Mouse (Mus musculus) adrenal gland, adult 18-20 months (tissue): ENCODE measurements around the gene Tbce. TPM values are rescaled to one million over a fixed set of nuclear protein-coding genes. Genes with fewer than 3 reads are reported as not detected.
A peak's percentile ranks its signal among the peaks of the same experiment; 100 is the strongest.

Source experiments
- DNase-seq, 2 experiments: peaks; one replicate each; pipeline ENCODE4 v3.0.0; 2021 to 2022; ENCODE audit warnings: low spot score in 2 of 2
- long read RNA-seq, 2 experiments: library from polyadenylated mRNA; stranded (forward); transcript quantifications; one replicate each; pipeline ENCODE4 v2.0.0; 2021
- total RNA-seq, 2 experiments: library from RNA; stranded (reverse); gene quantifications; 1 replicate in 1 of 2; 2 replicates in 1 of 2; pipeline ENCODE4 v1.2.3; 2021

Tbce gene
- total RNA-seq, result 10 to 100 TPM; 38.3 to 41.4 TPM
- long read RNA-seq, experiment 1, transcript Tbce-201 (17 exons, 1,844 nt), result major isoform, 8 of 19 reads
- long read RNA-seq, experiment 1, partial matches to known transcripts, result 1 of 19 reads
- long read RNA-seq, experiment 1, other reads (novel, unspliced or antisense), result 6 of 19 reads
- long read RNA-seq, experiment 2, transcript Tbce-201 (17 exons, 1,844 nt), result major isoform, 19 of 35 reads
- long read RNA-seq, experiment 2, partial matches to known transcripts, result 1 of 35 reads
- long read RNA-seq, experiment 2, other reads (novel, unspliced or antisense), result 10 of 35 reads

- peak; percentile 85 to 91 for DNase-seq
Measured at GRCm38 (mm10) chr13:14039292-14039965, at the start of gene Tbce. Gene Tbce, minus strand, starts transcription at chr13:14039638.

GRCm38 (mm10) chr13:14088669-14089068, 49.2 kb upstream of the Tbce start:
- DNase-seq, result no peak

DNA sequence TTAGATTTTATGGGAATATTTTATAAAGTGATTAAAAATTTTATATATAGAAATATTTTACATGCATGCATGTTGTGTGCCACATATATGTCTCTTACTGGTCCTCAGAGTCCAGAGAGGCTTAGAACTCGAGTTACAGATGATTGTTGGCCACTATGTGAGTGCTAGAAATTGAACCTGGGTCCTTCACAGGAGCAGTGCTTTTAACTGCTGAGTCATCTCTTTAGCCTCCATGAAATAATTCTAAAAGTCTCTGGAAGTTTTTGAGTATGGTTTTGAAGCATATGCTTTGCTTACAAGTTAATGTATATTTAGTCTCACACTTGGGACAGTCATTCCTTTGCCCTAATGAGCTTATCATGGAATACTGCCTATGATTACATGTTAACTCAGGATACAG, 35.9 kb upstream of the Tbce start:
- no peak for DNase-seq

DNA sequence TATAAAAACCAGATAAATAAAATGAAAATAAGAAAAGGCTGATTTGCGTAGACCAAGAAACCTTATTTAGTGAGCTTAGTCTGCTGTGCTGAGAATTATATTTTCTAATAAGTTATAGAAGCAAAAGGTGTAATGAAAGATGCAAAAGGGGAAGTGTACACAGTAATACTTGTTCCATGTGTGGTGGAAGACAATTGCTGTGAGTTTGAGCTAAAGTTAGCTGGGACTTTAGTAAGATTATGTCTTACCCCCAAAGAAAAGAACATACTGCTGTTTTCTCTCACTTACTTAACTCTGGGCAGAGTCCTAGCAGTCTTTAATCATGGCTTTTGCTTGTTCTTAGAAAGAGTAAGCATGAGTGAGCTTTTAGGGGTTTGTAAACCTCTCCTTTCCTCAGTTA, 34.9 kb upstream of the Tbce start:
- DNase-seq, result no peak

- no peak for DNase-seq
Measured at GRCm38 (mm10) chr13:14069291-14069690, 29.9 kb upstream of the Tbce start.

GRCm38 (mm10) chr13:14068035-14068434, 28.6 kb upstream of the Tbce start:
- no peak for DNase-seq

DNA sequence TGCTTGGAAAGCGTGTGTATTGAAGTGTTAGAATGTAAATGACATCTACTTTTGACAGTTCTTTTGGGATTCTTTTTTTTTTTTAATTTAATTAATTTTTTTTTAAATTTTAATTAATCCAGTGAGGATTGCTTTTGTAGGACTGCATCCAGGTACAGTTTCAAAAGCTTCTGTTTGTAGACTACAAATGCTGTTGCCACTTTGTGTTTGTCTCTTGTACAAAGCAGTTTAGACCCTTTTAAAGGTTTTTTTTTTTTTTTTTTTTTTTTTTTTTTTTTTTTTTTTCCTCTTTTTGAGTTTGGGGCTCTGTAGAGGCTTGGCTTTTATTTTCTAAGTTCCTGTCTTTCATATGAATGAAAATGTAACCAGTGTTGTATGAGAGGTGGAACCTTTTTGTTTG, 26.3 kb upstream of the Tbce start:
- no peak for DNase-seq

DNA sequence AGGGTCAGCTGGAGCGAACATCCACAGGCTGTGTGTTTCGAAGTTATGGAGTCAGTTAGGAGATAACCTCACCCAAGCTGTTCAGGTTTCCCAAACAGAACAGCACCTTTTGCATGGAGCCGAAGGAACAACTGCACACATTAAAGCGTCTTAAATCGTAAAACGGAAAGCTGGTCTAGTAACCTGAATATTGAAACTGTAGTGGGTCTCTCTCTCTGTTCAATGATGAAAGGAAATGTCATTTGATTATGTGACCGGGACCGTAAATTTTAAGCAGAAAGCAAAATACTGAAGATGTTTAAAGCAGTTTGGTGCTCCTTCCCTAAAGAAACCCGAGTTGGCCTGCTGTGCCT, 25.6 kb upstream of the Tbce start:
- DNase-seq, result no peak

GRCm38 (mm10) chr13:14064341-14065027, 25.0 kb upstream of the Tbce start:
- peak; percentile 37 to 46 for DNase-seq

- DNase-seq, result no peak
Measured at GRCm38 (mm10) chr13:14063942-14064271, 24.5 kb upstream of the Tbce start.

DNA sequence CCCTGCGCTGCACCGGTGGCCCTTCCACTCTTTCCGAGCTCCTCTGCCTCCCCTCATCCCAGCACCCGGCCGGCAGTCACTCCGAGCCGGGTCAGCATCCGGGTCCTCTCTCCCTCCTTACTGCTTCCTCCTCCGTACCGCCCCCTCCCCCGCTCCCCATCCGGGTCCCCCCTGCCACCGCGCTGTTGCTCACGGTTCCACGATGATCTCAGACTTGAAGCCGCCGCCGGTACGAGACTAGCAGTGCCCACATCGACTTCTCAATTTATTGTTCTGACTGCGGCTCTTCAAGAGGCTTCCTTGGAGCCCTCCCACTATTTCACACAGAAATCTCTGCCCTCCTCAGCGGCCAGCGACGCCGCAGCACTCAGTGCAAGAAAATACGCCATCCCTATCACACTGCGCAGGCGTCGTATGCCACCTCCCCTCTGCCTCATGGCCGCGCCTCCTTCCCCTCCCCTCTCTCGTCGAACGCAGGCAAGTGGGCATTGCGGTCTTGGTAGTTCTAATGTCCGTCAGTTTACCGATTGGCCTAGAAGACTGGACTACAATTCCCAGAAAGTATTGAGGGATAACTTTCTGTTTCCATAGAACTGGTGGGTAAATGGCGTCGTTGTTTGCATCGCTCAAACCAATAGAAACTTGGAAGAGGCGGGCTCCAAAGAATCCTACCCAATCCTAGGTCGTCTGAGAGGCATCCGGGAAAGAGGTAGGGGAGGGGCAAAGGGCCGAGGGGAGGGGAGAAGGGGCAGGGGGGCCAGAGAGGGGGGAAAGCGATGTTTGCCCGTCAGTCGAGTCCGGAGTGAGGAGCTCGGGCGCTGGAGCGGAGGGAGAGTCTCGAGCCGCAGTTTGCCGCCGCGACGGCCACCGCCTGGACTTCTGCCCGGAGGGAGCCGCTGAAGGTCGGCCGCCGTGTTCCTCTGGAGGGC, 23.8 kb upstream of the Tbce start, which contains the start of the genes Arid4b and Ggps1:
Arid4b (plus strand) TSS at position 220 of the 929 bp plus-strand sequence.
Ggps1 (minus strand) TSS at position 476 of the 929 bp plus-strand sequence.
- DNase-seq, result peak; percentile 86 to 88

DNA sequence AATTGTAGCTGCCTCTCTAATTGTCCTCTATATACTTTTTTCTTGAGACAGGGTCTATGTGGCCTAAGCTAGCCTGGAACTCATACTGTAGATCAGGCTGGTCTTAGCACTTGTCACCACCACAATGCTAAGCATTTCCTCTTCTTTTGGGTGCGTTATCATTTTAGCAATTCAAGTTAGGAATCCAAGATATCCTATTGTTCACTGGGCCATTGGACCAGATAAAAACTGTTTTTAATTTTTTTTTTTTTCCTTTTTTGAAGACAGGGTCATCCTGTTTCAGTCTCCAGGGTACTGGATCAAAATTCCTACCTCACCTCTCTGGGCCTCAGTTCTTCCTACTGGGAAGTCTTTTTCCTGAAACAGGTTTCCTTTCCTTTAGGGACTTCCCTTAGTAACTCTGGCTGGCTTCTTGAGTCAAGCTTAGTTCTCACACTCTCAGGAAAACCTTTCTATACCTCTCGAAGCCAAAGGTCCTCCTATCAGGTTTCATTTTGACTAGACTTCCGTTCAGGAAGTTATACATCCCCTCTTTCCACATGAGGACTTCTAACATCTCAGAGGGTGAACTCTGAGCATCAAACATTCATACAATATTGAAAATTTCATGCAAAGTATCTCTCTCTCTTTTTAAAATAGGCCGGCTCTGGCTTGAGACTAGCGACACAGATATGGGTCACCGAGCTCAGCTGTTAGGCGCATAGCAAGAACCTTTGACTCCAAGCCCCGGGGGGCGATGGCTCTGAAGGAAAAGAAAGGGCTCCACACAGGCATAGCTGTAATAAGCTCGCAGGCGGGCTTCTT, 23.0 kb upstream of the Tbce start:
- no peak for DNase-seq

DNA sequence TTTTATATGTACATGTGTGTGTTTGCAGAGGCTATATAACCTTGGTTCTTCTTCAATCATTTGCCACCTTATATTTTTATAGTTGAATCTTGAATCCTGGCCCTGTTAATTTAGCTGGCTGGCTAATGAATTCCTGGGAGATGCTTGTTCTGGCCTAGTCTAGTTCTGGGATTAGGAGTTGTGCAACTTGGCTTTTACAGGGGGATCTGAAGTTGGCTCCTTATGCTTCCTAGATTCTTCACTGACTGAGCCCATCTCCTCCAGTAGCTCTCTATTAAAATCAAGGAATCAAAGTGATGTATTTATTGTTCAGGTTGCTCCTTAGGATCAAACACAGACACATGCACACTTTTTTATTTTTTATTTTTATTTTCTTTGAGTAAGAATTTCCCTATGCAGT, 20.1 kb upstream of the Tbce start:
- no peak for DNase-seq

GRCm38 (mm10) chr13:14056801-14057200, 17.4 kb upstream of the Tbce start:
- DNase-seq, result no peak

DNA sequence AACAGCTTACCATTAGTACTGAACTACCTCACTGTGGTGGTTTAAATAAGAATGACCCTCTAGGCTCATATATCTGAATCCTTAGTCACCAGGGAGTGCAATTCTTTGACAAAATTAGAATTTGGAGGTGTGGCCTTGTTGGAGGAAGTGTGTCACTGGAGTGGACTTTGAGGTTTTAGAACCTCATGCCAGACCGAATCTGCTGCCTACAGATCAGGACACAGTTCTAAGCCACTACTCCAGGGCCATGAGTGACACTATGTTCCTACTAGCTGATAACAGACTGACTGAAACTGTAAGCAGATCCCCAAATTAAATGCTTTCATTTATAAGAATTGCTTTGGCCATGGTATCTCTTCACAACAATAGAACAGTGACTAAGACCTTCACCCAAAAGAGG, 10.4 kb upstream of the Tbce start:
- no peak for DNase-seq

DNA sequence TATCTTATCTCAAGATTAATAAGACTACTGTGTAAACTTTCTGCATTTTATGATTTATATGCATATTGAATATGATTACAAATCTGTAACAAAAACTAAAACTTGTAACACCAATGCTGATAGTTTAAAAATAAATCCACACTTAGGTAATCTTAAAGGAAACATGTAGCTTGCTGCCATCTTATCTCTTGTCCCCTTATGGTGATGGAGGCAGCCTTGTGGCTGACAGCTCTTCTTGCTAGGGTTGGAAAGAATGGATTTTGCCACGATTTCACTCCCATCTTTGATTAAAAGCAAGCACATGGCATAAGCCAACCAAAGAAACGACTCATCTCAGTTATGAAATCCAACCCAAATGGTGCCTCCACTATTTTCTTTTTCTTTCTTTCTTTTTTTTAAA, 5.1 kb upstream of the Tbce start:
- DNase-seq, result no peak

- no peak for DNase-seq
Measured at GRCm38 (mm10) chr13:14043851-14044250, 4.4 kb upstream of the Tbce start.

DNA sequence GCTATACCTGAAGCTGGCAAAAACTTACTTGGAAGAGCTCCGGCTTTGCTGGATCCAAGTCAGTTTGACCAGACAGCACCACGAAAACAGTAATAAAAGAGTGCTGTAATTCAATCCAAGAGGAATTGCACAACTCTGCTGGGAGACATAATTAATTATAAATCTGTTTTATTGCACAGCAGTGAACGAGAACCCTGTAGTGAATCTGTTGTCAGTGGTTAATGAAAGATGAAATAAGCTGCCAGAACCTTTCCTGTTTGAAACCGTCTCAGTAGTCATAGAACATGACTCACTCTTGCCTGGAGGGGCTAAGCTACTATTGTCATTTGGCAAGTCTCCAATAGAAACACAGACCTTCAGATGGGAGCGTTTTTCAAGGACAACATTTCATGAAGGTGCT, 748 bp upstream of the Tbce start:
- DNase-seq, result no peak

DNA sequence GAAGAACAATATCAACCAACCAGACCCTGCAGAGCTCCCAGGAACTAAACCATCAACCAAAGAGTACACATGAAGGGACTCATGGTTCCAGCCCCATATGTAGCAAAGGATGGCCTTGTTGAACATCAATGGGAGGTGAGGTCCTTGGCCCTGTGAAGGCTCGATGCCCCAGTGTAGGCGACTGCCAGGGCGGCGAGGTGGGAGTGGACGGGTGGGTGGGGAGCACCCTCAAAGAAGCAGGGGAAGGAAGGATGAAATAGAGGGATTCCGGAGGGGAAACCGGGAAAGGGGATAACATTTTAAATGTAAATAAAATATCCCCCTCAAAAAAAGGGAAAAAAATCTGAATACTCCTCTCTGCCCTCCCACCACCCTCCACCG, 537 bp downstream of the Tbce start:
- DNase-seq, result no peak

GRCm38 (mm10) chr13:14035875-14036630, 3.4 kb downstream of the Tbce start:
- DNase-seq, result no peak
